Mouse (Mus musculus): ENCODE results near the gene Med24. TPM values are rescaled to one million over a fixed set of nuclear protein-coding genes. Genes with fewer than 3 reads are reported as not detected.

The Med24 gene
- total and polyA plus RNA-seq, 2 experiments from 2014 or later, result 52.2 to 66.6 TPM

DNA sequence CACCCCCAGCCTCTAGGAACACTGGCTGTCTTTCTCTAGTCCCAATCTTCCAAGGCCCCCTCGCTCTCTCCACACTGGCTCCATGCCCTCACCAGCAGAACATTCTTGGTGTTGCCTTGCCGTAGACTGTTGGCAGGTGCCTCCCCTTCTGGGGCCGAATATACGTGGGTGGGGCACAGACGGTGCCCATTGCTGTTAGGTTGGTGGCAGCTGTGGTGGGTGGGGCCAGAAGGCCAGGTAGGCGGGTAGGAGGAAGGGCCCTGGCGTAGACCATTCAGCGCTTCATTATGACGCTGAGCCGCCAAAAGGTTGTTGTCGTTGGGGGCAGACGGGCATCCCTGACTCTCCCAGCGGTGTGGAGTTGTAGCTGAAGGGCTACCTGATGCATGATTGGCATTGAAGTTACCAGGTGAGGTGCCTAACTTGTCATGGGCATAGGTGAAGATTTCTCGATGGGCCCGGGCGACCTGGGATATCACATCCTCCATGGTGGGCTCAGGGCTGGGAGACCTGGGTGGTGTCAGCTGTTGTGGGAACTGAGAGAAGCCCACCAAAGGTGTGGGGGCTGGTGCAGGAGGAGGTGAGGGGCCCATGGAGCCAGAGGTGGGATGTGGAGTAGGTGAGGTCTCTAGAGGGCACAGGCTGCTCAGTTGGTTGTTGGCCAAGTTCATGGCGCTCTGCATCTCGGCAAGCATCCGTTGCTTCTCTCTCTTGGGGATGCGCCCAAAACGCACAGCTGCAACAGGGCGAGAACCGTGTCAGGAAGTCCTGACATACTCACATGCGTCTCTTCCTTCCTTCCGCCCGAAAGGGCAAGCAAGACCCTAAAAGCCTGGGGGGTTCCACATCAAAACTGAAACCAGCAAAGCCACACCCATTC lies 41.1 kb upstream of the Med24 start:
- 94% methylated on average over 26 of the region's 26 CpGs for WGBS
- H3K27ac ChIP-seq (ENCODE audit: low read depth, low read length), result no peak overlapping the region
- DNase-seq (ENCODE audit: low spot score), result no peak

GRCm38 (mm10) chr11:98769007-98769954 lies 40.0 kb upstream of the Med24 start:
- H3K27me3 ChIP-seq (ENCODE audit: insufficient read depth, low read length), result no peaks in the 10 kb centered on the region
- H3K9ac ChIP-seq (replicated peaks; ENCODE audit: low read length, poor library complexity, severe bottlenecking), result no peak overlapping the region
- ATAC-seq (ENCODE audit: low FRiP score), result no peak
- H3K36me3 ChIP-seq (ENCODE audit: insufficient read depth, low read length), result peaks cover 52% of the 10 kb centered on the region
- no peak for DNase-seq (ENCODE audit: low spot score)
- no peaks in the 10 kb centered on the region for H3K9me3 ChIP-seq (ENCODE audit: low read length)
- no peak overlapping the region for H3K4me3 ChIP-seq (ENCODE audit: low read depth, low read length)
- H3K27ac ChIP-seq (ENCODE audit: low read depth, low read length), result no peak overlapping the region
- WGBS, result 89% methylated on average over 25 of the region's 25 CpGs
- TF ChIP-seq CTCF (IDR thresholded peaks at IDR 0.05), result no peak
- H3K4me1 ChIP-seq (ENCODE audit: insufficient read depth, low read length), result peaks cover 20% of the 10 kb centered on the region; the same call in 1 of the 2 replicates
- H3K4me2 ChIP-seq (ENCODE audit: low read depth, low read length, poor library complexity, severe bottlenecking), result no peak overlapping the region

More for the DNA sequence above, 41.1 kb upstream of the Med24 start:
- Histone ChIP-seq H3K4me3 (ENCODE audit: low read depth, low read length) (no peak overlapping the region), H3K4me2 (ENCODE audit: low read depth, low read length, poor library complexity, severe bottlenecking) (no peak overlapping the region), H3K36me3 (ENCODE audit: insufficient read depth, low read length) (peaks cover 42% of the 10 kb centered on the region), H3K27me3 (ENCODE audit: insufficient read depth, low read length) (no peaks in the 10 kb centered on the region), H3K9ac (replicated peaks; ENCODE audit: low read length, poor library complexity, severe bottlenecking) (no peak overlapping the region), H3K9me3 (ENCODE audit: low read length) (no peaks in the 10 kb centered on the region), H3K4me1 (ENCODE audit: insufficient read depth, low read length) (peaks cover 20% of the 10 kb centered on the region; the same call in 1 of the 2 replicates)
- ATAC-seq (ENCODE audit: low FRiP score), result no peak
- TF ChIP-seq CTCF (IDR thresholded peaks at IDR 0.05), result no peak

GRCm38 (mm10) chr11:98768127-98769006 lies 39.1 kb upstream of the Med24 start:
- H3K9me3 ChIP-seq (ENCODE audit: low read length), result no peaks in the 10 kb centered on the region
- no peak overlapping the region for H3K4me2 ChIP-seq (ENCODE audit: low read depth, low read length, poor library complexity, severe bottlenecking)
- DNase-seq (ENCODE audit: low spot score) (no peak), ATAC-seq (ENCODE audit: low FRiP score) (no peak)
- peak overlapping the region; percentile 48; the same call in 1 of the 2 replicates for H3K27ac ChIP-seq (ENCODE audit: low read depth, low read length)
- H3K4me3 ChIP-seq (ENCODE audit: low read depth, low read length), result no peak overlapping the region
- WGBS, result 32% methylated on average over 39 of the region's 39 CpGs
- no peak overlapping the region for H3K9ac ChIP-seq (replicated peaks; ENCODE audit: low read length, poor library complexity, severe bottlenecking)
- peaks cover 61% of the 10 kb centered on the region for H3K36me3 ChIP-seq (ENCODE audit: insufficient read depth, low read length)
- no peaks in the 10 kb centered on the region for H3K27me3 ChIP-seq (ENCODE audit: insufficient read depth, low read length)
- TF ChIP-seq CTCF (IDR thresholded peaks at IDR 0.05), result no peak
- peaks cover 17% of the 10 kb centered on the region; the same call in 1 of the 2 replicates for H3K4me1 ChIP-seq (ENCODE audit: insufficient read depth, low read length)

DNA sequence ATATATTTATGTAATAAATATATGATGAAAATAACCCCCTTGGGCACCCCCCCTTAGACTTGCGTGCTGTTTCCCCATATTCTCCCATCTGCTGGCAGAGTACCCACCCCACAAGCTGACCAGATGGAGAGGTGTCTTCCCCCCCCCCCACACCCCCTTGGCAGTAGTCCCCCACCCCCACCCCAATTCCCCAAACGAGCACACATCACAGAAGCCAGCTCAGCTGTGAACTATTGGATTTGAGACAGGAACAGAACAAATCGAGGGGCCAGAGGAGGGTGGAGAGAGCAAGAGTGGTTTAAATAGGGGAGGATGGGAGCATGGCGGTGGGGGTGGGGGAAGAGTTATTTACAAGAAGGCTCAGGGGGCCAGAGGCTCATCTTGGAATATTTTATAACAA lies 38.5 kb upstream of the Med24 start:
- Histone ChIP-seq H3K4me2 (ENCODE audit: low read depth, low read length, poor library complexity, severe bottlenecking) (no peak overlapping the region), H3K4me1 (ENCODE audit: insufficient read depth, low read length) (peaks cover 14% of the 10 kb centered on the region; the same call in 1 of the 2 replicates), H3K27me3 (ENCODE audit: insufficient read depth, low read length) (no peaks in the 10 kb centered on the region), H3K9ac (replicated peaks; ENCODE audit: low read length, poor library complexity, severe bottlenecking) (no peak overlapping the region), H3K4me3 (ENCODE audit: low read depth, low read length) (no peak overlapping the region), H3K36me3 (ENCODE audit: insufficient read depth, low read length) (peaks cover 67% of the 10 kb centered on the region), H3K27ac (ENCODE audit: low read depth, low read length) (peak overlapping the region; percentile 48; the same call in 1 of the 2 replicates), H3K9me3 (ENCODE audit: low read length) (no peaks in the 10 kb centered on the region)
- TF ChIP-seq CTCF (IDR thresholded peaks at IDR 0.05), result no peak
- 10% methylated on average over 4 of the region's 4 CpGs for WGBS
- DNase-seq (ENCODE audit: low spot score) (no peak), ATAC-seq (ENCODE audit: low FRiP score) (no peak)

GRCm38 (mm10) chr11:98767276-98767675 lies 38.0 kb upstream of the Med24 start:
- peak; percentile 73 for DNase-seq (ENCODE audit: low spot score)
- Histone ChIP-seq H3K4me1 (ENCODE audit: insufficient read depth, low read length) (peaks cover 13% of the 10 kb centered on the region; the same call in 1 of the 2 replicates), H3K9me3 (ENCODE audit: low read length) (no peaks in the 10 kb centered on the region), H3K27ac (ENCODE audit: low read depth, low read length) (no peak overlapping the region; the same call in 1 of the 2 replicates), H3K27me3 (ENCODE audit: insufficient read depth, low read length) (no peaks in the 10 kb centered on the region), H3K4me3 (ENCODE audit: low read depth, low read length) (no peak overlapping the region), H3K4me2 (ENCODE audit: low read depth, low read length, poor library complexity, severe bottlenecking) (no peak overlapping the region), H3K9ac (replicated peaks; ENCODE audit: low read length, poor library complexity, severe bottlenecking) (no peak overlapping the region; the same call in 1 of the 2 replicates), H3K36me3 (ENCODE audit: insufficient read depth, low read length) (peaks cover 69% of the 10 kb centered on the region)
- ATAC-seq (ENCODE audit: low FRiP score), result 0 out of 2 replicates have a peak, but pooled peaks have one; percentile 8
- WGBS, result 30% methylated on average over 9 of the region's 9 CpGs
- TF ChIP-seq CTCF (IDR thresholded peaks at IDR 0.05), result no peak
